Mouse (Mus musculus) stomach, postnatal 0 days (tissue): ENCODE results near the gene Eefsec.

ENCODE experiments used
- CTCF ChIP-seq: IDR thresholded peaks from 2 replicates; pipeline ENCODE4 v1.5.1; 2016; ENCODE audit warnings: antibody characterized with exemption, low read depth, mild to moderate bottlenecking, moderate library complexity
- EP300 ChIP-seq: optimal IDR thresholded peaks from 2 replicates; pipeline ENCODE3; 2016; ENCODE audit warnings: antibody characterized with exemption

DNA sequence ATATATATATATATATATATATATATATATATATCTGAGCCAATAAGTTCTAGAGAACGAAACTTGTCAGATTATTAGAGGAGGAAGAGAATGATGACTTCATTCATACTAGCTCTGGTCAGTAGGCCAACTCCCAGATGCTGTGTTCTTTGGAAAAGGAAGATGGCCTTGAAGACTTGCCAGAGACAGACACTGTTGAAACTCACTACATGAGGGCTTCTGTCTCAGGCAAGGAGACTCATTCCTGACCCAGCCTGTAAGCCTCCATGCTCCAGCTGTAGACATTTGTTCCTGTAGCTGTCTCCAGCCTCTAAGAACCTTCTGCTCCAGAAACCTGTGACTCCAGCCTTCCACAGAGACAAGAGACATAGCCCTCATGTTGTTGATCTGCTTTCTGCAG is 85.2 kb downstream of the Eefsec start:
- no peak for TF ChIP-seq CTCF
- no peak for TF ChIP-seq EP300
